In genomic region chr11:69087597-69087996, GRCm38 (mm10) we compare ENCODE assay signal across 8 mouse cellular contexts. TPM values are rescaled to one million over a fixed set of nuclear protein-coding genes. Genes with fewer than 3 reads are reported as not detected.
DNase-seq lines count a peak whose midpoint lies in the region; ATAC-seq and TF ChIP-seq lines count a peak whose summit lies in the region.

No protein-coding gene starts in this region.

- in situ Hi-C loops in CH12.LX (cut with MboI; ENCODE audit: low pct_ligation_motif_present, low pct_unique_long_range_greater_than_20kb, low sequenced_read_pairs): loop anchor here (25.0 kb wide), 1 partner anchor 925 kb away; the partner anchor contains the start of genes Acadvl, Dlg4 and Dvl2

- no peak for DNase-seq in forebrain, embryonic 10.5 days (ENCODE audit: extremely low spot score, low spot score)
- no peak for DNase-seq in forebrain, embryonic 11.5 days (ENCODE audit: low spot score)
- DNase-seq in CH12.LX (ENCODE audit: extremely low read depth): no peak
- no peak for DNase-seq in liver, postnatal 0 days
- no peak for DNase-seq in urinary bladder, postnatal 25 days (ENCODE audit: low spot score)
- no peak for DNase-seq in left cerebral cortex, postnatal 14 days (ENCODE audit: low spot score in 2 of 2)
- DNase-seq in gastrocnemius, adult 8-10 months (ENCODE audit: low spot score in 2 of 2): no peak

- ATAC-seq in forebrain, embryonic 11.5 days (replicated peaks; ENCODE audit: low FRiP score): no peak
- no peak for ATAC-seq in heart, embryonic 15.5 days (replicated peaks; ENCODE audit: insufficient number of reproducible peaks, insufficient read depth, low FRiP score, low read depth)
- ATAC-seq in liver, postnatal 0 days: no peak

- TF ChIP-seq EP300 in CH12.LX (IDR thresholded peaks at IDR 0.05; ENCODE audit: low read length): no peak
- TF ChIP-seq EP300 in liver, postnatal 0 days (IDR thresholded peaks at IDR 0.05; ENCODE audit: low read depth): no peak

- no peak overlapping the region for H3K4me2 ChIP-seq in forebrain, embryonic 11.5 days (ENCODE audit: low read depth, low read length, severe bottlenecking)
- H3K4me2 ChIP-seq in CH12.LX (ENCODE audit: insufficient read depth, low read depth, poor library complexity, severe bottlenecking): peak overlapping the region; percentile 74; the same call in 1 of the 2 replicates
- H3K4me2 ChIP-seq in heart, embryonic 15.5 days: peak overlapping the region; percentile 82; the same call in 1 of the 2 replicates
- peak overlapping the region; percentile 86; the same call in 1 of the 2 replicates for H3K4me2 ChIP-seq in liver, postnatal 0 days (ENCODE audit: low read depth, low read length)

- peaks cover 30% of the 10 kb centered on the region for H3K36me3 ChIP-seq in forebrain, embryonic 10.5 days (replicated peaks)
- no peaks in the 10 kb centered on the region; the same call in 1 of the 2 replicates for H3K36me3 ChIP-seq in forebrain, embryonic 11.5 days (ENCODE audit: control insufficient read depth, insufficient read depth, low read length)
- peaks cover 20 to 32% of the 10 kb centered on the region in 2 experiments for H3K36me3 ChIP-seq in CH12.LX (replicated peaks in 1 of 2; ENCODE audit: control insufficient read depth in 1 of 2, insufficient read depth in 1 of 2, low read length in 1 of 2)
- H3K36me3 ChIP-seq in heart, embryonic 15.5 days: peaks cover 20% of the 10 kb centered on the region
- peaks cover 30% of the 10 kb centered on the region for H3K36me3 ChIP-seq in liver, postnatal 0 days (replicated peaks; ENCODE audit: insufficient read depth, low read length)

- no peak for TF ChIP-seq POLR2A in CH12.LX (IDR thresholded peaks at IDR 0.05; ENCODE audit: low read depth, low read length)

- no peaks in the 10 kb centered on the region for H3K27me3 ChIP-seq in forebrain, embryonic 10.5 days (ENCODE audit: poor library complexity, severe bottlenecking)
- no peaks in the 10 kb centered on the region for H3K27me3 ChIP-seq in forebrain, embryonic 11.5 days (ENCODE audit: control insufficient read depth, insufficient read depth, low read length)
- peaks cover 25% of the 10 kb centered on the region for H3K27me3 ChIP-seq in CH12.LX (replicated peaks)
- no peaks in the 10 kb centered on the region for H3K27me3 ChIP-seq in heart, embryonic 15.5 days
- no peaks in the 10 kb centered on the region for H3K27me3 ChIP-seq in liver, postnatal 0 days (ENCODE audit: insufficient read depth, low read length)

- H3K4me1 ChIP-seq in forebrain, embryonic 10.5 days: peaks cover 43% of the 10 kb centered on the region
- H3K4me1 ChIP-seq in forebrain, embryonic 11.5 days (replicated peaks; ENCODE audit: control insufficient read depth, insufficient read depth, low read length): peaks cover 10% of the 10 kb centered on the region; the same call in 1 of the 2 replicates
- H3K4me1 ChIP-seq in CH12.LX (ENCODE audit: control insufficient read depth in 1 of 2, insufficient read depth in 2 of 2): peaks cover 20 to 45% of the 10 kb centered on the region in 2 experiments
- peaks cover 47% of the 10 kb centered on the region for H3K4me1 ChIP-seq in heart, embryonic 15.5 days (replicated peaks)
- H3K4me1 ChIP-seq in liver, postnatal 0 days (ENCODE audit: insufficient read depth): peaks cover 25% of the 10 kb centered on the region

- dilution Hi-C loops in CH12.LX (cut with MboI; ENCODE audit: extremely low pct_ligation_motif_present, extremely low pct_unique_long_range_greater_than_20kb, low sequenced_read_pairs): no loop called here

- no peaks in the 10 kb centered on the region for H3K9me3 ChIP-seq in forebrain, embryonic 10.5 days
- no peaks in the 10 kb centered on the region for H3K9me3 ChIP-seq in forebrain, embryonic 11.5 days (ENCODE audit: control insufficient read depth, low read length)
- H3K9me3 ChIP-seq in CH12.LX (replicated peaks; ENCODE audit: low read length): peaks cover 4% of the 10 kb centered on the region
- no peaks in the 10 kb centered on the region for H3K9me3 ChIP-seq in heart, embryonic 15.5 days (replicated peaks)
- no peaks in the 10 kb centered on the region for H3K9me3 ChIP-seq in liver, postnatal 0 days (ENCODE audit: low read length)

- intact Hi-C loops in left cerebral cortex, postnatal 14 days (cut with DNase I): loop anchor here (2.0 kb wide), 1 partner anchor 17 kb away; the partner anchor contains the start of gene Tmem107

- H3K27ac ChIP-seq in forebrain, embryonic 10.5 days: peak overlapping the region; percentile 98
- no peak overlapping the region for H3K27ac ChIP-seq in forebrain, embryonic 11.5 days (ENCODE audit: low read depth, low read length)
- no peak overlapping the region for H3K27ac ChIP-seq in CH12.LX (ENCODE audit: insufficient read depth, low read depth)
- peak overlapping the region; percentile 94 for H3K27ac ChIP-seq in heart, embryonic 15.5 days
- H3K27ac ChIP-seq in liver, postnatal 0 days (ENCODE audit: low read depth): no peak overlapping the region

- TF ChIP-seq RAD21 in CH12.LX (IDR thresholded peaks at IDR 0.05; ENCODE audit: low read depth, low read length): no peak

- TF ChIP-seq CTCF in CH12.LX (conservative IDR thresholded peaks at IDR 0.05 in 1 of 2, IDR thresholded peaks at IDR 0.05 in 1 of 2; ENCODE audit: low read depth in 2 of 2, low read length in 2 of 2): no peak
- no peak for TF ChIP-seq CTCF in liver, postnatal 0 days (IDR thresholded peaks at IDR 0.05; ENCODE audit: low read depth)

- peak overlapping the region; percentile 98 for H3K4me3 ChIP-seq in forebrain, embryonic 10.5 days
- H3K4me3 ChIP-seq in forebrain, embryonic 11.5 days (ENCODE audit: low read depth, low read length): no peak overlapping the region
- H3K4me3 ChIP-seq in CH12.LX (replicated peaks in 1 of 3; ENCODE audit: low read depth in 2 of 3, low read length in 2 of 3, poor library complexity in 1 of 3): no peak overlapping the region
- H3K4me3 ChIP-seq in heart, embryonic 15.5 days: peak overlapping the region; percentile 87
- 0 out of 2 replicates have a peak overlapping the region, but pooled peaks have one; percentile 97 for H3K4me3 ChIP-seq in liver, postnatal 0 days (ENCODE audit: low read depth, low read length)

- WGBS in forebrain, embryonic 10.5 days: 68% methylated on average over 2 of the region's 2 CpGs
- 68% methylated on average over 2 of the region's 2 CpGs for WGBS in forebrain, embryonic 11.5 days
- 60% methylated on average over 2 of the region's 2 CpGs for WGBS in heart, embryonic 15.5 days
- 63% methylated on average over 2 of the region's 2 CpGs for WGBS in liver, postnatal 0 days (ENCODE audit: insufficient replicate concordance)

- H3K9ac ChIP-seq in forebrain, embryonic 11.5 days (ENCODE audit: low read length): no peak overlapping the region
- 0 out of 2 replicates have a peak overlapping the region, but pooled peaks have one; percentile 96 for H3K9ac ChIP-seq in CH12.LX (ENCODE audit: insufficient read depth, low read depth)
- H3K9ac ChIP-seq in heart, embryonic 15.5 days: no peak overlapping the region
- no peak overlapping the region; the same call in 1 of the 2 replicates for H3K9ac ChIP-seq in liver, postnatal 0 days (replicated peaks)

- H3K79me2 ChIP-seq in CH12.LX (replicated peaks; ENCODE audit: control insufficient read depth, extremely low read depth, insufficient read depth, poor library complexity, severe bottlenecking): peaks cover 29% of the 10 kb centered on the region

RNA-seq across cellular contexts. Expression of gene Vamp2, which starts 0.7 kb away (rescaled TPM):
- polyA plus RNA-seq in forebrain, embryonic 10.5 days (2016; fragmentation: Nextera tagmentation; extraction: Ambion mirVana): 51.3 and 57.6 TPM in 2 replicates
- polyA plus RNA-seq in forebrain, embryonic 11.5 days (2014; fragmentation: Nextera tagmentation; extraction: Ambion mirVana): 95.9 and 98.4 TPM in 2 replicates
- total RNA-seq in CH12.LX (2012; rRNA removed) (8.0 and 8.2 TPM in 2 replicates), CH12.LX (2014; rRNA removed) (1.3 and 1.4 TPM in 2 replicates)
- polyA plus RNA-seq in CH12.LX (2012; ENCODE audit: insufficient read length, low read depth): 26.0 and 26.7 TPM in 2 replicates
- polyA plus RNA-seq in heart, embryonic 15.5 days (2015; fragmentation: Nextera tagmentation; extraction: Ambion mirVana): 82.2 and 96.4 TPM in 2 replicates
- 13.6 and 14.2 TPM in 2 replicates for polyA plus RNA-seq in liver, postnatal 0 days (2015; fragmentation: Nextera tagmentation; extraction: Ambion mirVana)
- 1,000 to 10,000 TPM; 1,220 to 1,271 TPM for total RNA-seq in left cerebral cortex, postnatal 14 days (2021)
- 10 to 100 TPM; 31.4 to 39.6 (median 35.6) TPM for total RNA-seq in gastrocnemius, adult 8-10 months (2022)

RNA-seq across cellular contexts. Expression of gene Per1, which starts 7.4 kb away (rescaled TPM):
- 7.3 and 9.0 TPM in 2 replicates for polyA plus RNA-seq in forebrain, embryonic 10.5 days (2016; fragmentation: Nextera tagmentation; extraction: Ambion mirVana)
- 8.2 and 10.0 TPM in 2 replicates for polyA plus RNA-seq in forebrain, embryonic 11.5 days (2014; fragmentation: Nextera tagmentation; extraction: Ambion mirVana)
- total RNA-seq in CH12.LX (2012; rRNA removed) (11.5 and 11.8 TPM in 2 replicates), CH12.LX (2014; rRNA removed) (2.8 and 3.2 TPM in 2 replicates)
- 37.9 and 38.3 TPM in 2 replicates for polyA plus RNA-seq in CH12.LX (2012; ENCODE audit: insufficient read length, low read depth)
- 16.1 and 25.2 TPM in 2 replicates for polyA plus RNA-seq in heart, embryonic 15.5 days (2015; fragmentation: Nextera tagmentation; extraction: Ambion mirVana)
- polyA plus RNA-seq in liver, postnatal 0 days (2015; fragmentation: Nextera tagmentation; extraction: Ambion mirVana): 3.0 and 8.2 TPM in 2 replicates
- total RNA-seq in left cerebral cortex, postnatal 14 days (2021): 100 to 1,000 TPM in 1 of 2 experiments, 10 to 100 TPM in 1; 90.4 to 112 TPM
- 10 to 100 TPM; 58.8 to 81.4 (median 70.4) TPM for total RNA-seq in gastrocnemius, adult 8-10 months (2022)

RNA-seq across cellular contexts. Expression of gene Tmem107, which starts 17.0 kb away (rescaled TPM):
- polyA plus RNA-seq in forebrain, embryonic 10.5 days (2016; fragmentation: Nextera tagmentation; extraction: Ambion mirVana): 60.8 and 61.0 TPM in 2 replicates
- 60.3 and 60.6 TPM in 2 replicates for polyA plus RNA-seq in forebrain, embryonic 11.5 days (2014; fragmentation: Nextera tagmentation; extraction: Ambion mirVana)
- total RNA-seq in CH12.LX (2012; rRNA removed) (24.4 and 30.1 TPM in 2 replicates), CH12.LX (2014; rRNA removed) (20.3 and 31.3 TPM in 2 replicates)
- 13.4 and 22.6 TPM in 2 replicates for polyA plus RNA-seq in CH12.LX (2012; ENCODE audit: insufficient read length, low read depth)
- polyA plus RNA-seq in heart, embryonic 15.5 days (2015; fragmentation: Nextera tagmentation; extraction: Ambion mirVana): 37.0 and 40.9 TPM in 2 replicates
- 12.5 and 13.0 TPM in 2 replicates for polyA plus RNA-seq in liver, postnatal 0 days (2015; fragmentation: Nextera tagmentation; extraction: Ambion mirVana)
- total RNA-seq in left cerebral cortex, postnatal 14 days (2021): 10 to 100 TPM; 14.2 to 16.9 TPM
- total RNA-seq in gastrocnemius, adult 8-10 months (2022): 1 to 10 TPM; 2.9 to 7.0 (median 5.2) TPM

RNA-seq across cellular contexts. Expression of gene Borcs6, which starts 28.1 kb away (rescaled TPM):
- polyA plus RNA-seq in forebrain, embryonic 10.5 days (2016; fragmentation: Nextera tagmentation; extraction: Ambion mirVana): 3.8 and 4.1 TPM in 2 replicates
- polyA plus RNA-seq in forebrain, embryonic 11.5 days (2014; fragmentation: Nextera tagmentation; extraction: Ambion mirVana): 7.9 and 9.2 TPM in 2 replicates
- total RNA-seq in CH12.LX (2012; rRNA removed): 9.7 and 11.1 TPM in 2 replicates
- total RNA-seq in CH12.LX (2014; rRNA removed): 5.1 and 7.3 TPM in 2 replicates
- 5.4 and 6.2 TPM in 2 replicates for polyA plus RNA-seq in CH12.LX (2012; ENCODE audit: insufficient read length, low read depth)
- 10.5 and 11.7 TPM in 2 replicates for polyA plus RNA-seq in heart, embryonic 15.5 days (2015; fragmentation: Nextera tagmentation; extraction: Ambion mirVana)
- polyA plus RNA-seq in liver, postnatal 0 days (2015; fragmentation: Nextera tagmentation; extraction: Ambion mirVana): 5.4 and 6.6 TPM in 2 replicates
- total RNA-seq in left cerebral cortex, postnatal 14 days (2021): 10 to 100 TPM; 26.1 to 29.2 TPM
- total RNA-seq in gastrocnemius, adult 8-10 months (2022): 10 to 100 TPM; 22.4 to 26.2 (median 23.7) TPM

RNA-seq across cellular contexts. Expression of gene Hes7, which starts 32.6 kb away (rescaled TPM):
- 0.16 and 0.17 TPM in 2 replicates for polyA plus RNA-seq in forebrain, embryonic 10.5 days (2016; fragmentation: Nextera tagmentation; extraction: Ambion mirVana)
- 0.11 and 0.24 TPM in 2 replicates for polyA plus RNA-seq in forebrain, embryonic 11.5 days (2014; fragmentation: Nextera tagmentation; extraction: Ambion mirVana)
- total RNA-seq in CH12.LX (2012; rRNA removed): 0.04 TPM in 1 of 2 replicates, not detected in the other
- not detected in 2 replicates for total RNA-seq in CH12.LX (2014; rRNA removed)
- polyA plus RNA-seq in CH12.LX (2012; ENCODE audit: insufficient read length, low read depth): not detected in 2 replicates
- polyA plus RNA-seq in heart, embryonic 15.5 days (2015; fragmentation: Nextera tagmentation; extraction: Ambion mirVana): 0.52 and 0.57 TPM in 2 replicates
- 0.07 and 0.15 TPM in 2 replicates for polyA plus RNA-seq in liver, postnatal 0 days (2015; fragmentation: Nextera tagmentation; extraction: Ambion mirVana)
- under 1 TPM; 0.55 to 0.70 TPM for total RNA-seq in left cerebral cortex, postnatal 14 days (2021)
- total RNA-seq in gastrocnemius, adult 8-10 months (2022): not detected

Comparison
In these comparisons a context has a peak if more than half of its experiments do, and no peak if none do; other contexts are left out.
1. H3K27ac ChIP-seq: peak in forebrain, embryonic 10.5 days (single experiment) and heart, embryonic 15.5 days (single experiment); none in forebrain, embryonic 11.5 days (single experiment), CH12.LX (single experiment) and liver, postnatal 0 days (single experiment).
2. H3K4me3 ChIP-seq: peak in forebrain, embryonic 10.5 days (single experiment), heart, embryonic 15.5 days (single experiment) and liver, postnatal 0 days (single experiment); none in forebrain, embryonic 11.5 days (single experiment) and CH12.LX (0 of 3).